Mouse (Mus musculus): ENCODE measurements around the gene Hdac6.
"Not testable (repeated sequence)": the region's sequence is repeated elsewhere in the genome, so short reads cannot be mapped to it uniquely, and the experiment has no call there.

The Hdac6 gene

GRCm38 (mm10) chrX:7922032-7922431 is 25.7 kb downstream of the Hdac6 start:
- DNase-seq (ENCODE audit: low read depth, low spot score) = peak; percentile 17

- peak; percentile 77 for DNase-seq (ENCODE audit: low read depth, low spot score)
Measured at GRCm38 (mm10) chrX:7919601-7920383, 27.9 kb downstream of the Hdac6 start, which contains the start of gene Pcsk1n. Gene Pcsk1n (plus strand): TSS chrX:7919822.

DNA sequence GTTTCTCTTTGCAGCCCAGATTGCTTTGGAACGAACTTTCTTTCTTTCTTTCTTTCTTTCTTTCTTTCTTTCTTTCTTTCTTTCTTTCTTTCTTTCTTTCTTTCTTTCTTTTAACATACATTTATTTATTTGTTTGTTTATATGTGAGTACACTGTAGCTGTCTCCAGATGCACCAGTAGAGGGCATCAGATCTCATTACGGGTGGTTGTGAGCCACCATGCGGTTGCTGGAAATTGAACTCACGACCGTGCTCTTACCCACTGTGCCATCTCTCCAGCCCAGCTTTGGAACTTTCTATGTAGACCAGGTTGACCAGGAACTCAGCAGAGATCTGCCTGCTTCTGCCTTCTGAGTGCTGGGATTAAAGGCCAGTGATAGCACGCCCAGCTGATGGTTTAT is 29.7 kb downstream of the Hdac6 start:
- not testable (repeated sequence) for DNase-seq (ENCODE audit: low read depth, low spot score)

- DNase-seq (ENCODE audit: low read depth, low spot score) = not testable (repeated sequence)
Measured at GRCm38 (mm10) chrX:7915669-7916068, 32.0 kb downstream of the Hdac6 start.

GRCm38 (mm10) chrX:7910473-7910872 is 37.2 kb downstream of the Hdac6 start:
- DNase-seq (ENCODE audit: low read depth, low spot score) = no peak

DNA sequence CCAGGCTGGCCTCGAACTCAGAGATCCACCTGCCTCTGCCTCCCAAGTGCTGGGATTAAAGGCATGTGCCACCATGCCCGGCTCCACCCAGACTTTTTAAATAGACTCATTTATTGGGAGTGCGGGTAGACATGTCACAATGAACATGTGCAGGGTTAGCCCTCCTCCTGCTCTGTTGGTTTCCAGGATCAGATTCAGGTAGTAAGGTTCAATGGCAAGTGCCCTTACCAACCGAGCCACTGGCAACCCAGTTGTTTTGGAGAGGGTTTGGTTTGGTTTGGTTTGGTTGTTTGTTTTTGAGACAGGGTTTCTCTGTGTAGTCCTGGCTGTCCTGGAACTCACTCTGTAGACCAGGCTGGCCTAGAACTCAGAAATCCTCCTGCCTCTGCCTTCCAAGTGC is 38.4 kb downstream of the Hdac6 start, which contains the start of gene Gm10490:
Gene Gm10490, plus strand, starts transcription at position 301 of the 400 bp plus-strand sequence.
- not testable (repeated sequence) for DNase-seq (ENCODE audit: low read depth, low spot score)

GRCm38 (mm10) chrX:7907735-7908134 is 40.0 kb downstream of the Hdac6 start, which contains the start of gene Gm10491:
Gene Gm10491 (minus strand): TSS chrX:7907835.
- no peak for DNase-seq (ENCODE audit: low read depth, low spot score)

DNA sequence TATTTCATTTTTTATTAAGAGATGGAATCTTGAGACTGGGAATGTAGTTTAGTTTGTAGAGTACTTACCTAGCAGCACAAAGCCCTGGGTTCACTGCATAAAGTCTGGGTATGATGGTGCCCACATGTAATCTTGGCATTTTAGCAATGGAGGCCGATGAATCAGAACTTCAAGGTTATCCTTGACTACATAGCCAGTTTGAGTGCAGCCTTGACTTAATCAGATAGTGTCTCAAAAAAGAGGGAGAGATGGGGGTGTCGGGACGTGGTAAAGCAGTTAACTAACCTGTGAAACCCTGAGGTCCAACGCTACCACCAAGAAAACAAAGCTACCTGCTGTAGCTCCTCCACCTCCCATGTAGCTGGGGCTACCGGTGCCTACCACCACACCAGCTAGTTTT is 43.2 kb downstream of the Hdac6 start:
- DNase-seq (ENCODE audit: low read depth, low spot score) = no peak

- peak; percentile 90 for DNase-seq (ENCODE audit: low read depth, low spot score)
Measured at GRCm38 (mm10) chrX:7898880-7899874, 48.5 kb downstream of the Hdac6 start, which contains the start of the genes Pqbp1 and Timm17b. Gene Pqbp1 (minus strand): TSS chrX:7899269. Gene Timm17b (plus strand): TSS chrX:7899357.

DNA sequence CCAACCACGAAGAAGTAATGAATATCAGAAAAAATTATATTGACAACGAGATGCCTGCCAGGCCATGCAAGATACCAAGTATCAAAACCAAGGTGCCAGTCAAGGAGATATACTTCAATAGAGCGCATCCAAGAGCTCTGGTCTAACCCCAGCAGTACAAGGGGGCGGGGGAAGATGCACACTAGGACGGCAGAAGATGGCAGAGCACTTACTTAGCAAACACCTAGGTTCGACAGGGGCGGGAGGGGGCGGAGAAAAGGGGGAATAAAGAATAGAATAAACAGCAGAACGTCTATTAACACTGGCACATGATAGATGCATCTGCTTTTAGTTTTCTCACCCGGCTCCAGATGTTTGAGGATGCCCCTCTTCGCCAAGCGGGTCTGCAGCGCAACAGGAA is 49.5 kb downstream of the Hdac6 start:
- DNase-seq (ENCODE audit: low read depth, low spot score) = no peak

GRCm38 (mm10) chrX:7883841-7884567 is 63.7 kb downstream of the Hdac6 start, which contains the start of gene Slc35a2:
Gene Slc35a2 (plus strand): TSS chrX:7884028.
- DNase-seq (ENCODE audit: low read depth, low spot score) = peak; percentile 82

Data from mesoderm, embryonic 11.5 days (tissue).